Mouse (Mus musculus) G1E (cell line): ENCODE results near the gene Ly9. TPM values are rescaled to one million over a fixed set of nuclear protein-coding genes. Genes with fewer than 3 reads are reported as not detected.

ENCODE experiments used
- ATAC-seq: 2 replicates; pipeline ENCODE4 v1.8.0; 2016; ENCODE audit warnings: mild to moderate bottlenecking; ENCODE audit not compliant: insufficient number of reproducible peaks, poor library complexity, low FRiP score, severe bottlenecking; ENCODE audit errors: extremely low read depth
- DNase-seq: peaks from one replicate; pipeline ENCODE4 v3.0.0; 2012; ENCODE audit warnings: low spot score
- H3K27me3 ChIP-seq: 2 replicates; pipeline ENCODE4 v1.6.1; 2012; ENCODE audit warnings: mild to moderate bottlenecking, low read length, inconsistent platforms; ENCODE audit not compliant: insufficient read depth
- H3K36me3 ChIP-seq: replicated peaks from 2 replicates; pipeline ENCODE3; 2012; ENCODE audit warnings: mild to moderate bottlenecking, inconsistent platforms
- H3K4me1 ChIP-seq: 2 replicates; pipeline ENCODE4 v1.6.1; 2012; ENCODE audit warnings: low read depth, low read length, inconsistent platforms, mixed read lengths; ENCODE audit not compliant: insufficient read depth
- H3K4me3 ChIP-seq: 2 replicates; pipeline ENCODE4 v1.5.1; 2012; ENCODE audit warnings: low read depth, mild to moderate bottlenecking, inconsistent platforms, low read length, moderate library complexity, mixed read lengths
- H3K9me3 ChIP-seq: replicated peaks from 2 replicates; pipeline ENCODE4 v1.6.1; 2012; ENCODE audit warnings: inconsistent platforms
- CTCF ChIP-seq: IDR thresholded peaks from 2 replicates; pipeline ENCODE4 v1.5.1; 2012; ENCODE audit warnings: low read depth, low read length, inconsistent platforms, mixed read lengths
- GATA1 ChIP-seq: IDR thresholded peaks from 2 replicates; pipeline ENCODE4 v1.6.1; 2012; ENCODE audit warnings: borderline replicate concordance, low read length, inconsistent platforms, mixed read lengths
- GATA2 ChIP-seq: IDR thresholded peaks from 2 replicates; pipeline ENCODE4 v1.6.1; 2012; ENCODE audit warnings: low read depth, low read length, inconsistent platforms, borderline replicate concordance
- POLR2AphosphoS5 ChIP-seq: IDR thresholded peaks from 2 replicates; pipeline ENCODE4 v1.6.1; 2012; ENCODE audit warnings: low read depth, low read length, inconsistent platforms; ENCODE audit not compliant: insufficient replicate concordance
- TAL1 ChIP-seq: conservative IDR thresholded peaks from 2 replicates; pipeline ENCODE4 v1.6.1; 2012; ENCODE audit warnings: low read depth, low read length, inconsistent platforms, mixed read lengths
- polyA plus RNA-seq: library from polyadenylated mRNA; stranded (reverse); fragments of >175 nt; gene quantifications from 2 replicates; pipeline ENCODE4 v1.2.3, GENCODE M21; 2012
- total RNA-seq, 2 experiments: library from RNA; stranded (forward) in 1 of 2; stranded (reverse) in 1 of 2; fragments of 200-1000 nt in 1 of 2; fragments of >200 nt in 1 of 2; fragmentation: Nextera tagmentation in 1 of 2; gene quantifications; 2 replicates each; pipeline ENCODE4 v1.2.3; 2014 to 2017

Ly9 gene
- total RNA-seq (2014; fragmentation: Nextera tagmentation) (not detected in 2 replicates), total RNA-seq (2017) (0.11 and 0.12 TPM in 2 replicates), polyA plus RNA-seq (not detected in 2 replicates)

GRCm38 (mm10) chr1:171607176-171607575 is at the start of gene Ly9:
Gene Ly9, minus strand, starts transcription at chr1:171607410.
- H3K4me3 ChIP-seq = no peak within 1 kb of the TSS
- DNase-seq = no peak
- TF ChIP-seq TAL1 (no peak), POLR2AphosphoS5 (no peak), GATA2 (no peak), CTCF (no peak), GATA1 (no peak)

GRCm38 (mm10) chr1:171652734-171653133 is 45.5 kb upstream of the Ly9 start, which contains the start of gene Slamf7:
Gene Slamf7, minus strand, starts transcription at chr1:171653035.
- DNase-seq (no peak), ATAC-seq (no peak)
- H3K4me3 ChIP-seq = no peak within 1 kb of the TSS
- H3K36me3 ChIP-seq = no peaks in the 10 kb centered on the region
- no peaks in the 10 kb centered on the region for H3K27me3 ChIP-seq
- no peaks in the 10 kb centered on the region for H3K4me1 ChIP-seq
- peaks cover 26% of the 10 kb centered on the region for H3K9me3 ChIP-seq
- TF ChIP-seq POLR2AphosphoS5 = no peak
- TF ChIP-seq CTCF = no peak
- TF ChIP-seq GATA2 = no peak
- TF ChIP-seq TAL1 = no peak
- no peak for TF ChIP-seq GATA1

More at GRCm38 (mm10) chr1:171607176-171607575, at the start of gene Ly9:
- Histone ChIP-seq H3K36me3 (no peaks in the 10 kb centered on the region), H3K9me3 (peaks cover 30% of the 10 kb centered on the region), H3K4me1 (no peaks in the 10 kb centered on the region), H3K27me3 (no peaks in the 10 kb centered on the region)
- no peak for ATAC-seq

- H3K9me3 ChIP-seq = peaks cover 39% of the 10 kb centered on the region
- no peaks in the 10 kb centered on the region for H3K36me3 ChIP-seq
- DNase-seq = no peak
- TF ChIP-seq GATA2 (no peak), CTCF (no peak), POLR2AphosphoS5 (no peak), GATA1 (no peak), TAL1 (no peak)
- H3K4me1 ChIP-seq = no peaks in the 10 kb centered on the region
- H3K4me3 ChIP-seq = no peak overlapping the region
- no peaks in the 10 kb centered on the region for H3K27me3 ChIP-seq
- no peak for ATAC-seq
These were observed 41.6 kb upstream of the Ly9 start for GRCm38 (mm10) chr1:171648840-171649239.

- H3K4me1 ChIP-seq = no peaks in the 10 kb centered on the region
- ATAC-seq = no peak
These were observed 40.5 kb upstream of the Ly9 start for GRCm38 (mm10) chr1:171647716-171648115.

GRCm38 (mm10) chr1:171646429-171646940 is 39.3 kb upstream of the Ly9 start:
- TF ChIP-seq GATA2 (no peak), TAL1 (no peak), CTCF (no peak), POLR2AphosphoS5 (no peak), GATA1 (no peak)
- no peaks in the 10 kb centered on the region for H3K4me1 ChIP-seq

More at GRCm38 (mm10) chr1:171647716-171648115, 40.5 kb upstream of the Ly9 start:
- no peak for DNase-seq
- H3K9me3 ChIP-seq = peaks cover 41% of the 10 kb centered on the region
- TF ChIP-seq TAL1 (no peak), GATA1 (no peak), GATA2 (no peak), CTCF (no peak), POLR2AphosphoS5 (no peak)
- no peaks in the 10 kb centered on the region for H3K36me3 ChIP-seq
- H3K27me3 ChIP-seq = no peaks in the 10 kb centered on the region
- no peak overlapping the region for H3K4me3 ChIP-seq

GRCm38 (mm10) chr1:171643612-171644011 is 36.4 kb upstream of the Ly9 start:
- Histone ChIP-seq H3K27me3 (no peaks in the 10 kb centered on the region), H3K9me3 (peaks cover 45% of the 10 kb centered on the region), H3K4me3 (no peak overlapping the region), H3K4me1 (no peaks in the 10 kb centered on the region), H3K36me3 (no peaks in the 10 kb centered on the region)
- DNase-seq (no peak), ATAC-seq (no peak)
- no peak for TF ChIP-seq GATA2
- no peak for TF ChIP-seq CTCF
- no peak for TF ChIP-seq TAL1
- no peak for TF ChIP-seq POLR2AphosphoS5
- no peak for TF ChIP-seq GATA1

More at GRCm38 (mm10) chr1:171646429-171646940, 39.3 kb upstream of the Ly9 start:
- no peak overlapping the region for H3K4me3 ChIP-seq
- H3K36me3 ChIP-seq = no peaks in the 10 kb centered on the region
- H3K9me3 ChIP-seq = peaks cover 38% of the 10 kb centered on the region
- no peaks in the 10 kb centered on the region for H3K27me3 ChIP-seq
- ATAC-seq = no peak
- DNase-seq = no peak

GRCm38 (mm10) chr1:171640796-171641195 is 33.6 kb upstream of the Ly9 start:
- Histone ChIP-seq H3K4me3 (no peak overlapping the region), H3K9me3 (peaks cover 52% of the 10 kb centered on the region), H3K36me3 (no peaks in the 10 kb centered on the region), H3K27me3 (no peaks in the 10 kb centered on the region), H3K4me1 (no peaks in the 10 kb centered on the region)
- DNase-seq (no peak), ATAC-seq (no peak)
- TF ChIP-seq GATA2 (no peak), GATA1 (no peak)
